Mouse (Mus musculus) c-Kit-positive CD71-negative TER-119-negative erythroid progenitor cells, embryonic 14.5 days (primary cell): ENCODE data around the gene Psg19.

Source experiments
- DNase-seq: peaks from one replicate; pipeline ENCODE4 v3.0.0-alpha.2; 2013; ENCODE audit warnings: low read depth

Psg19 gene

GRCm38 (mm10) chr7:18746189-18746860 is 52.0 kb downstream of the Psg19 start:
- no peak for DNase-seq
